Mouse (Mus musculus): ENCODE measurements at regions not wholly inside any gene's neighbourhood (a gene's known extent, or its start where the extent isn't known, plus 50 kb on each side); places are given as distances from the start of the nearest gene placed in this dataset.
A peak's percentile ranks its signal among the peaks of the same experiment; 100 is the strongest.

DNA sequence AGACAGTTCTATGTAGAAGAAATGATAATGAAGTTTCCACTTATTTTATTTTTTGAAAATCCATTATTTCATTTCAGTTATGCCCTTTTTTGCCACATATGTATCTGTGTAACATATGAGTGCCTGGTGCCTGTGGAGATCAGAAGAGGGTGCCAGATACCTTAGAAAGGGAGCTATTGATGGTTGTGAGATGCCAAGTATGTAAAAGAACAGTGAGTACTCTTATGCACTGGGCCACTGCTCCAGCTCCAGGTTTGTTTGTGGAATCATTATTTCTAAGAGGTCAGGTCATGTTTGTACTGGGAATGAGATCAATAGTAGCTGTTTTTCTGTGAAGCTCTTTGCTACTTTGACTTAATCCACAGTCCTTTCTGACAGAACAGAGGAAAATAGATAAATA lies 68.1 kb downstream of the Cenpw start:
- Histone ChIP-seq H3K4me1 (ENCODE audit: control insufficient read depth, insufficient read depth, low read depth, low read length) (no peaks in the 10 kb centered on the region), H3K4me3 (ENCODE audit: low read length) (no peak overlapping the region), H3K27ac (ENCODE audit: low read depth, low read length) (no peak overlapping the region), H3K4me2 (ENCODE audit: low read length) (no peak overlapping the region), H3K9ac (ENCODE audit: low read depth, low read length) (no peak overlapping the region), H3K27me3 (replicated peaks; ENCODE audit: control insufficient read depth, insufficient read depth, low read length) (no peaks in the 10 kb centered on the region), H3K9me3 (ENCODE audit: control insufficient read depth, low read length) (no peaks in the 10 kb centered on the region), H3K36me3 (ENCODE audit: control insufficient read depth, insufficient read depth, low read length) (no peaks in the 10 kb centered on the region)
- no peak for ATAC-seq

DNA sequence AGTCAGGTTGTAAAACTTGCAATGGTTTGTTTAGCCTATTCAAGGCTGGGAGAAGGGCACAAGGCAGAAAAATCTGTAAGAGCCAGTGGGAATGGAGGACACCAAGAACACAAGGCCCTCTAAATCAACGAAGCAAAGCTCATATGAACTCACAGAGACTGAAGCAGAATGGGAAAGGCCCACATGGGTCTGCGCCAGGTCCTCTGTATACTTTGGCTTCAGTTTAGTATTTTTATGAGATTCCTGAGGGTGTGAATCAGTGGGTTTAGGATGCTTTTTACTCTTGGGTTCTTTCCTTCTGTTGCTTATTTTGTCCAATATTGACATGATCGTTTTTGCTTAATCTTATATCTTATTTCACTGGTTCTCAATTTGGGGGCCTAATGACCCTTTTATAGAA lies 90.0 kb downstream of the Cenpw start:
- WGBS = 68% methylated on average over 3 of the region's 3 CpGs
- Histone ChIP-seq H3K9me3 (ENCODE audit: control insufficient read depth, low read length) (no peaks in the 10 kb centered on the region), H3K27ac (ENCODE audit: low read depth, low read length) (no peak overlapping the region), H3K4me3 (ENCODE audit: low read length) (no peak overlapping the region), H3K36me3 (ENCODE audit: control insufficient read depth, insufficient read depth, low read length) (no peaks in the 10 kb centered on the region), H3K9ac (ENCODE audit: low read depth, low read length) (no peak overlapping the region), H3K4me1 (ENCODE audit: control insufficient read depth, insufficient read depth, low read depth, low read length) (no peaks in the 10 kb centered on the region), H3K27me3 (replicated peaks; ENCODE audit: control insufficient read depth, insufficient read depth, low read length) (no peaks in the 10 kb centered on the region), H3K4me2 (ENCODE audit: low read length) (no peak overlapping the region)
- ATAC-seq = no peak

DNA sequence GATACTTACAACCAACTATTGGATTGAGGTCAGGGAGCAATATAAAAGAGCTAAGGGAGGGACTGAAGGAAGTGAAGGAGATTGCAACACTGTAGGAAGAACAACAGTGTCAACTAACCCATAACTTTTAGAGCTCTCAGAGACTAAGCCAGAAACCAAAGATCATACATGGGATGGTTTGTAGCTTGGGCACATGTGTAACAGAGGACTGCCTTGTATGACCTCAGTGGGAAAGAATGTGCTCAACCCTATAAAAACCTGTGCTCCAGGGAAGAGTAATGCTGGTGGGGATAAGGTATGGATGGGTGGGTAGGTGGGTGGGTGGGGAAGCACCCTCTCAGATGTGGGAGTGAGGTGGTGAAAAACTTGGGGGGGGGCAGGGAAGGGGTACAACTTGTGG lies 97.9 kb downstream of the Cenpw start:
- no peak overlapping the region for H3K4me3 ChIP-seq (ENCODE audit: low read length)
- no peaks in the 10 kb centered on the region for H3K4me1 ChIP-seq (ENCODE audit: control insufficient read depth, insufficient read depth, low read depth, low read length)
- H3K4me2 ChIP-seq (ENCODE audit: low read length) = no peak overlapping the region
- no peaks in the 10 kb centered on the region for H3K36me3 ChIP-seq (ENCODE audit: control insufficient read depth, insufficient read depth, low read length)
- ATAC-seq = no peak
- H3K9ac ChIP-seq (ENCODE audit: low read depth, low read length) = no peak overlapping the region
- no peaks in the 10 kb centered on the region for H3K9me3 ChIP-seq (ENCODE audit: control insufficient read depth, low read length)
- H3K27ac ChIP-seq (ENCODE audit: low read depth, low read length) = no peak overlapping the region
- H3K27me3 ChIP-seq (replicated peaks; ENCODE audit: control insufficient read depth, insufficient read depth, low read length) = no peaks in the 10 kb centered on the region

DNA sequence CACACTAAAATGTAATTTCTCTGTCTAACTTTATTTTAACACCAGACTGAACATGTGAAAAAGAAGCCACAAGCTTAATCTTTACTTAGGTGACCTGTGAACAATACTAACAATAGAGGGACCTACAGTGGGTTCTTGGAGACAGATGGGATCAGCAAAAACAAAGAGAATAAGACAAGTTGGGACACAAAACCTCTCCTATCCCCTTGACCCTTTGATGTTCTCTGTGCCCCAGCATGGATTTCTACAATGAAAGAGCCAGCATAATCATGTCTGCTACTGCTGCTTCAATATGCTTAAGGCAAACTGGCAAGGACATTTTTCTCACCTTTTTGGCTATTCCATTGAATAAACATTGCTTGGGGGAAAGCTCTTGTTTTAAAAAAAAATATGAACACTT lies 105.8 kb downstream of the Cenpw start:
- Histone ChIP-seq H3K27me3 (replicated peaks; ENCODE audit: control insufficient read depth, insufficient read depth, low read length) (no peaks in the 10 kb centered on the region), H3K4me3 (ENCODE audit: low read length) (no peak overlapping the region), H3K9me3 (ENCODE audit: control insufficient read depth, low read length) (no peaks in the 10 kb centered on the region), H3K4me1 (ENCODE audit: control insufficient read depth, insufficient read depth, low read depth, low read length) (no peaks in the 10 kb centered on the region), H3K9ac (ENCODE audit: low read depth, low read length) (no peak overlapping the region), H3K27ac (ENCODE audit: low read depth, low read length) (no peak overlapping the region), H3K36me3 (ENCODE audit: control insufficient read depth, insufficient read depth, low read length) (no peaks in the 10 kb centered on the region), H3K4me2 (ENCODE audit: low read length) (no peak overlapping the region)
- no peak for ATAC-seq

DNA sequence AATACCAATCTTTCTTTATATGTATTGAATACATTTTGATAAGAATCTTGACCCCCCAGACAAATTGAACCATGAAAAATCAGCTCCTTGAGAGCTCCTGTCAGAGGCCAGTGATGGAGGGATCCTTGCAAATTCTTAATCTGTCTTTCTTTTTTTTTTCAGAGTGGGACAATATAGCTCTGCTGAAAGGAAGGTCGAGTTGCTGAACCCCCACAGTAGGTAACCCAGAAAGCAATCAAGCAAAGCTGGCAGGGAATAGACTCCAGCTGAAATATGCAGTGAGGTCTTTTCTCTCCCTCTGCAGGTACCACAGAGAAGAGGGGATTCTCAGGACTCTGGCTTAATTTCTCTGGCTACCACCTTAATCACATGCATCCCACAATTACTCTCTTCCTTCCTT lies 108.8 kb downstream of the Cenpw start:
- no peak for ATAC-seq
- Histone ChIP-seq H3K27ac (ENCODE audit: low read depth, low read length) (no peak overlapping the region), H3K4me2 (ENCODE audit: low read length) (no peak overlapping the region), H3K4me3 (ENCODE audit: low read length) (no peak overlapping the region), H3K36me3 (ENCODE audit: control insufficient read depth, insufficient read depth, low read length) (no peaks in the 10 kb centered on the region), H3K27me3 (replicated peaks; ENCODE audit: control insufficient read depth, insufficient read depth, low read length) (no peaks in the 10 kb centered on the region), H3K9me3 (ENCODE audit: control insufficient read depth, low read length) (no peaks in the 10 kb centered on the region), H3K4me1 (ENCODE audit: control insufficient read depth, insufficient read depth, low read depth, low read length) (no peaks in the 10 kb centered on the region), H3K9ac (ENCODE audit: low read depth, low read length) (no peak overlapping the region)
- 7% methylated on average over 1 of the region's 1 CpGs for WGBS

DNA sequence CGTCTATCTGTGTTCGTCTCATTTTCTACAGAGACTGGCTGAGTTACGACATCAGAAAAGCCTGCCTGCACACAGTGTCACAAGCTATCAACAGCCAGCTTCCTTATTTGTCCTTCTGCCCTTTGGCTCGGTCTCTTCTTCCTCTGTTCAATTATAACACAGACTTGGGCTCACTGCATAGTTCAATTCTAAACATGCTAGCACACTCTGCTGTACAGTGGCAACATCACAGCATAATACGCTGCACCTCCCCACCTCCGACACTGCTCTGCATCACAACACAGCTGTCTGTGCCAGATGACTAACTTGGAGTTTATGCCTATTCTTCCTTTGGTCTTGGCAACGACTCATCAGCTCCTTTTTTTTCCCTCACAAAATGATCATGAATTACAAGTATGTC lies 111.0 kb downstream of the Cenpw start:
- H3K27me3 ChIP-seq (replicated peaks; ENCODE audit: control insufficient read depth, insufficient read depth, low read length) = no peaks in the 10 kb centered on the region
- peak; percentile 79 for ATAC-seq
- WGBS = 58% methylated on average over 7 of the region's 7 CpGs
- no peak overlapping the region for H3K9ac ChIP-seq (ENCODE audit: low read depth, low read length)
- H3K4me3 ChIP-seq (ENCODE audit: low read length) = no peak overlapping the region
- H3K9me3 ChIP-seq (ENCODE audit: control insufficient read depth, low read length) = no peaks in the 10 kb centered on the region
- H3K4me1 ChIP-seq (ENCODE audit: control insufficient read depth, insufficient read depth, low read depth, low read length) = no peaks in the 10 kb centered on the region
- H3K36me3 ChIP-seq (ENCODE audit: control insufficient read depth, insufficient read depth, low read length) = no peaks in the 10 kb centered on the region
- no peak overlapping the region for H3K27ac ChIP-seq (ENCODE audit: low read depth, low read length)
- H3K4me2 ChIP-seq (ENCODE audit: low read length) = no peak overlapping the region

DNA sequence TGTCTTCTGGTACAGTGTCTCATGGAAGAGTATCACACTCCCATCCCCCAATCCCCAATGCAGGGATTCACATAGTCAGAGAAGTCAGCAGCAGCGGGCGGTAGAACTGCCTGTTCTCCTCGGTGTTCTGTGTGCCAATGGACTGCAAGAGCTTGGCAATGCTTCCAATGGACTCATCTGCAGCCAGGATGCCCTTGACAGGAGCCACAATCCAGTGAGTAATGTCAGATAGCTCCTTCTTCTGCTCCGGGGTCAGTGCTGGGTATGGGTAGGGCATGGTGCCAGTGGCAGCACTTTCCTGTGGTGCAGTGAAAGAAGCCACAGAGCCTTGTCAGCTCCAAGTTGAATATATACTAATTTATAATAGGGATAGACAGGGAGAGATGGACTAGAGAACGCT lies 115.3 kb downstream of the Cenpw start:
- Histone ChIP-seq H3K27ac (ENCODE audit: low read depth, low read length) (no peak overlapping the region), H3K9ac (ENCODE audit: low read depth, low read length) (no peak overlapping the region), H3K4me2 (ENCODE audit: low read length) (no peak overlapping the region), H3K4me3 (ENCODE audit: low read length) (no peak overlapping the region), H3K4me1 (ENCODE audit: control insufficient read depth, insufficient read depth, low read depth, low read length) (no peaks in the 10 kb centered on the region), H3K9me3 (ENCODE audit: control insufficient read depth, low read length) (no peaks in the 10 kb centered on the region), H3K27me3 (replicated peaks; ENCODE audit: control insufficient read depth, insufficient read depth, low read length) (no peaks in the 10 kb centered on the region), H3K36me3 (ENCODE audit: control insufficient read depth, insufficient read depth, low read length) (no peaks in the 10 kb centered on the region)
- ATAC-seq = no peak
- 79% methylated on average over 5 of the region's 5 CpGs for WGBS

DNA sequence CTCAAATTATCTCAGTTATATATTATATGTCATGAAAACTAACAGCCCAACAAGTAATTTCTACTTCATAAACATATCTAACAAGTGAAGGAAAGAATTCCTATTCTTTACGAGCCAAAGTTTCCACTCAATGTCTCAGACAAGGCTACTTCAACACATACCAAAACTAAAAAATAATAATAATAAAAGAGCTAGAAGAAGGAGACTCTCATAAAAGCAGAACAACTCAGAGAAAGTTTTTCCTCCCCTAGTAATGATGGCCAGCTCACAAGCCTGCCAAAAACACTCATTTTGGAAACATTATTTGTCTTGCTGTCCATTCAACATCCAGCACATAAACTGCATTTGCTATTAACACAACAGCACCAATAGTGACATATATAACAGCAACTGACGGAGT lies 133.7 kb downstream of the Cenpw start:
- no peak overlapping the region for H3K9ac ChIP-seq (ENCODE audit: low read depth, low read length)
- H3K4me1 ChIP-seq (ENCODE audit: control insufficient read depth, insufficient read depth, low read depth, low read length) = no peaks in the 10 kb centered on the region
- H3K27ac ChIP-seq (ENCODE audit: low read depth, low read length) = no peak overlapping the region
- no peaks in the 10 kb centered on the region for H3K9me3 ChIP-seq (ENCODE audit: control insufficient read depth, low read length)
- no peak overlapping the region for H3K4me3 ChIP-seq (ENCODE audit: low read length)
- H3K36me3 ChIP-seq (ENCODE audit: control insufficient read depth, insufficient read depth, low read length) = no peaks in the 10 kb centered on the region
- H3K4me2 ChIP-seq (ENCODE audit: low read length) = no peak overlapping the region
- ATAC-seq = no peak
- 88% methylated on average over 2 of the region's 2 CpGs for WGBS
- no peaks in the 10 kb centered on the region for H3K27me3 ChIP-seq (replicated peaks; ENCODE audit: control insufficient read depth, insufficient read depth, low read length)

DNA sequence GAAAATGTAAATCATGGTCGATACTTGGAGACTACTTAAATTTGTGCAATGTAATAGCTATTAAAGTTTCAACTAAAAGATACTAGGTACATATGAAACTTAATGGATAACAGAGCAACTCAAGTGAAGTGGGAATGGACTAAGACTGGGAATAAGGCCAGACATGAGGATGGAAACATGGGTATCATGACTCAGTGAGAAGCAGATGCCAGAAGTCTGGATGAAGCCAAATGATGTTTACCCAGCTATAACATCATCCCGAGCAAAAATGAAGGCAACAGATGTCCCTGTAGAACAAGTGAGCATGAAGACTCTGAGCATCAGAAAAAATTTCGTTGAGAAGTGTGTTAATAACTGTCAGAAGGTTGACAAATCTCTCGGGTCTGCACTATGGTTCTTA lies 169.7 kb downstream of the Cenpw start:
- no peak overlapping the region for H3K27ac ChIP-seq (ENCODE audit: low read depth, low read length)
- WGBS = 72% methylated on average over 4 of the region's 4 CpGs
- H3K4me3 ChIP-seq (ENCODE audit: low read length) = no peak overlapping the region
- no peak overlapping the region for H3K9ac ChIP-seq (ENCODE audit: low read depth, low read length)
- no peak for ATAC-seq
- no peaks in the 10 kb centered on the region for H3K36me3 ChIP-seq (ENCODE audit: control insufficient read depth, insufficient read depth, low read length)
- no peaks in the 10 kb centered on the region for H3K4me1 ChIP-seq (ENCODE audit: control insufficient read depth, insufficient read depth, low read depth, low read length)
- H3K9me3 ChIP-seq (ENCODE audit: control insufficient read depth, low read length) = no peaks in the 10 kb centered on the region
- H3K4me2 ChIP-seq (ENCODE audit: low read length) = no peak overlapping the region
- H3K27me3 ChIP-seq (replicated peaks; ENCODE audit: control insufficient read depth, insufficient read depth, low read length) = no peaks in the 10 kb centered on the region

DNA sequence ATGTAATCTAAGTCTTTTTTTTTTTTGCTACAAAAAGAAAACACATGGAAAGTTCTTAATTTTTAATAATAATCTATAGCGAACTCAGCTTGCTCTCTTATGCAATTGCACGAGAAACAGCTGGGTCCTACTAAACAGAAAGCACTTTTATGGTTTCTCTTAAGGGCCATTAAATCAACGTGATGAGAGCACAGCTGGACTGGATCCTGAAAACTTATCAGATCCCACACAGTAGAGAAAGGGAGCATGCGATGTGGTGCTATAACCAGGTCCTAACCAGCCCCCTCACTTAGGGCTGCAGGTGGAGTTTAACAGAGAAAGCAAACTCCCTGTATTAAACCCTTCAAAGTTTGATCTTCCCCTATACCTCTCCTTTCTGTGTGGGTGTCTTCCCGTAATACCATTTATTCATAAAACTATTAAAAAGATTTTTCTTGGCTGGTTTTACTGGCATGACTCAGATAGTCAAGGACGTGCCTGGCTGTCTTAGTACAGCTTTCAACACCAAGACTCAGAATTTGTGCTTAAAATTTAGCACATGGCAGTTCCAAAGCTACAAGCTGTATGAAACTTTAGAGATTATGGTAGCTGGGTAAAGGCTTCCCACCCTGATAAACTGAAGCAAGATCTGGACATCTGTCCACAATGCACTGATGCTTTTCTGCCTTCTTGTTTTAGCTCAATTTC lies 197.3 kb downstream of the Cenpw start:
- no peaks in the 10 kb centered on the region for H3K4me1 ChIP-seq (ENCODE audit: control insufficient read depth, insufficient read depth, low read depth, low read length)
- H3K27me3 ChIP-seq (replicated peaks; ENCODE audit: control insufficient read depth, insufficient read depth, low read length) = no peaks in the 10 kb centered on the region
- no peak overlapping the region for H3K27ac ChIP-seq (ENCODE audit: low read depth, low read length)
- H3K36me3 ChIP-seq (ENCODE audit: control insufficient read depth, insufficient read depth, low read length) = no peaks in the 10 kb centered on the region
- H3K4me2 ChIP-seq (ENCODE audit: low read length) = no peak overlapping the region
- H3K4me3 ChIP-seq (ENCODE audit: low read length) = no peak overlapping the region
- H3K9me3 ChIP-seq (ENCODE audit: control insufficient read depth, low read length) = no peaks in the 10 kb centered on the region
- WGBS = 80% methylated on average over 6 of the region's 6 CpGs
- ATAC-seq = no peak
- H3K9ac ChIP-seq (ENCODE audit: low read depth, low read length) = no peak overlapping the region

All from hindbrain, embryonic 16.5 days (tissue).